Mouse (Mus musculus) CH12.LX (cell line): ENCODE data around the gene Arvcf.

ENCODE experiments used
- CTCF ChIP-seq, 2 experiments: IDR thresholded peaks in 1 of 2; conservative IDR thresholded peaks in 1 of 2; 2 replicates each; pipeline ENCODE4 v1.5.1; 2011 to 2012; ENCODE audit warnings: low read depth in 2 of 2, low read length in 2 of 2, improper control_type of control experiment in 1 of 2, inconsistent platforms in 1 of 2, mild to moderate bottlenecking in 1 of 2, moderate library complexity in 1 of 2
- GABPA ChIP-seq: IDR thresholded peaks from 2 replicates; pipeline ENCODE4 v1.6.1; 2012; ENCODE audit warnings: low read depth, low read length, improper control_type of control experiment, inconsistent platforms; ENCODE audit not compliant: insufficient replicate concordance
- HCFC1 ChIP-seq: IDR thresholded peaks from 2 replicates; pipeline ENCODE4 v1.6.1; 2012; ENCODE audit warnings: low read depth, mild to moderate bottlenecking, inconsistent platforms, low read length, improper control_type of control experiment
- IRF4 ChIP-seq: IDR thresholded peaks from 2 replicates; pipeline ENCODE4 v1.6.1; 2014; ENCODE audit warnings: low read depth, mild to moderate bottlenecking, inconsistent platforms, low read length, improper control_type of control experiment
- MEF2A ChIP-seq: IDR thresholded peaks from 2 replicates; pipeline ENCODE4 v1.6.1; 2014; ENCODE audit warnings: low read depth, mild to moderate bottlenecking, inconsistent platforms, low read length, improper control_type of control experiment, borderline replicate concordance
- MXI1 ChIP-seq: IDR thresholded peaks from 2 replicates; pipeline ENCODE4 v1.6.1; 2011; ENCODE audit warnings: mild to moderate bottlenecking, low read depth, low read length, improper control_type of control experiment
- NRF1 ChIP-seq: IDR thresholded peaks from 2 replicates; pipeline ENCODE4 v1.6.1; 2014; ENCODE audit warnings: low read depth, mild to moderate bottlenecking, inconsistent platforms, low read length, improper control_type of control experiment, moderate library complexity
- POLR2A ChIP-seq: IDR thresholded peaks from 2 replicates; pipeline ENCODE4 v1.6.1; 2011; ENCODE audit warnings: low read depth, mild to moderate bottlenecking, improper control_type of control experiment, low read length
- TCF12 ChIP-seq: IDR thresholded peaks from 2 replicates; pipeline ENCODE4 v1.6.1; 2014; ENCODE audit warnings: low read depth, mild to moderate bottlenecking, inconsistent platforms, low read length, improper control_type of control experiment

DNA sequence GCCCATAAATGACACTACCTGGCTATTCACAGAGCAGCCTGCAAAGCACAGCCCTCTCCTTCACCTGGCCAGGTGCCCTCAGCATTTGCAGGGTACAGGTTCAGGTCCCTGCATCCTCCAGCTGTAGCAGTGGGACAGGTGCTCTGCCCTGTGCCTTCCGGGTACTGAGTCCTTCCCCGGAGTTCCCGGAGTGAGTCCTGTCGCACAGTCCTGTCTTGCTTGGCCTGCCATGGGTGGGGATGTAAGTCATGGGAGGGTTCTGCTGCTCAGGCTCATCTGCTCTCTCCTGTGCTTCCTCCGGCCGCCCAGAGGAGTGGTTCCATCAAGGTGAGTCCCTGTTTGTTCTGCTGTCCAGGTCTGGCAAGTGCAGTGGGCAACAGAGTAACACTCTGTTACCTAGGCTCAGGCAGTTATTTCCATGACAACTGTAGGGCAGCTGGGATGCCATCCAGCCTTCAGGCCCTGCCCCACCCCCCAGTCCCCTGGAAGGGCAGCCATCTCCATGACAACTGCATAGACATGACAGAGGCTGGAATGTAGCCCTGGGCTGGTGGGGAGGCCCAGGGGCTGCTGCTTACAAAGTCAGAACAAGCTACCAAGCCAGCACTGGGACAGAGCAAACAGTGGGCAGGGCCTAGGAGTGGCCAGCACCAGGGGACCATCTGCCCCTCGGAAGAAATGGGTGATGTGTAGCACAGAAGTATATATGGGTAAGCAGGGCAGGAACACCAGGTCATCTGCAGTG is 52.7 kb downstream of the Arvcf start:
- TF ChIP-seq CTCF (conservative IDR thresholded peaks at IDR 0.05 in 1 of 2, IDR thresholded peaks at IDR 0.05 in 1 of 2; ENCODE audit: low read depth in 2 of 2, low read length in 2 of 2) (no peak), MEF2A (no peak), NRF1 (no peak), TCF12 (no peak), MXI1 (no peak), HCFC1 (no peak), GABPA (no peak), POLR2A (no peak), IRF4 (no peak)
